ENCODE assay signal across 16 mouse cellular contexts in the genomic region with DNA sequence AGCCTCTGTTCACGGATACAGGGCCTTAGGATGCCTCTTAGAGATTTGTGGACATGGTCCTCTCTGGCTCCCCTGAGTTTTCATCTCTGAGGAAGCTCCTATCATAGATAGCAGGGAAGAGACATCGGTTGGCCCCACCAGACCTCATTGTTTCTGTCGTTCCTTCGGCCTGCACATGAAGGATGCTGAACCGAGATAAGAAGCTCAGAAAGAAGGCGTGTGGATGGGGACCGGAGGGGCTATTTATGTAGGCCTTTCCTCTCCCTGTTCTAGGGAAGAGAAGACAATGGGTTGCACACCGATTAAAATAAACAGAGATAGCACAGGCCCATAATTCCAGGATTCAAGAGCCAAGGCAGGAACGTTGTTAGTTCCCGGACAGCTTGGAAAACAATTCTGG. TPM values are rescaled to one million over a fixed set of nuclear protein-coding genes. Genes with fewer than 3 reads are reported as not detected.
DNase-seq lines count a peak whose midpoint lies in the region; ATAC-seq and TF ChIP-seq lines count a peak whose summit lies in the region.
"Had no signal": no experiment of that assay in that cellular context is flagged by ENCODE, and none has a peak within 500 bp of the region (broad histone marks: within the 10 kb centered on the region; RNA-seq: fewer than 3 reads in every experiment).

No protein-coding gene starts in this region.

- peaks cover 0 to 16% of the 10 kb centered on the region in 2 experiments; a peak in 2 of 4 replicates for H3K36me3 ChIP-seq in MEL (ENCODE audit: control insufficient read depth in 1 of 2, insufficient read depth in 2 of 2, low read length in 2 of 2)
- H3K36me3 ChIP-seq in liver, embryonic 14.5 days (replicated peaks; ENCODE audit: control insufficient read depth, insufficient read depth, low read depth): no peaks in the 10 kb centered on the region
- no peaks in the 10 kb centered on the region for H3K36me3 ChIP-seq in hindbrain, embryonic 14.5 days (replicated peaks; ENCODE audit: control insufficient read depth, insufficient read depth)
- H3K36me3 ChIP-seq: embryonic facial prominence, embryonic 10.5 days; hindbrain, embryonic 13.5 days; lung, embryonic 15.5 days; midbrain, embryonic 15.5 days had no signal

- ATAC-seq in liver, embryonic 14.5 days (ENCODE audit: insufficient read depth): no peak; the same call in 1 of the 2 replicates
- ATAC-seq in hindbrain, embryonic 14.5 days (ENCODE audit: low FRiP score): no peak
- ATAC-seq: intestine, embryonic 16.5 days; midbrain, embryonic 15.5 days had no signal

- no peak for TF ChIP-seq CTCF in MEL (IDR thresholded peaks at IDR 0.05 in 2 of 3, conservative IDR thresholded peaks at IDR 0.05 in 1 of 3; ENCODE audit: control insufficient read depth in 1 of 3, insufficient read depth in 1 of 3, low read depth in 2 of 3, low read length in 3 of 3, poor library complexity in 1 of 3, severe bottlenecking in 1 of 3)
- no peak for TF ChIP-seq CTCF in liver, embryonic 14.5 days (IDR thresholded peaks at IDR 0.05; ENCODE audit: low read depth)

- H3K9me3 ChIP-seq in MEL (replicated peaks; ENCODE audit: insufficient read depth, low read length): no peaks in the 10 kb centered on the region
- peaks cover 4% of the 10 kb centered on the region for H3K9me3 ChIP-seq in liver, embryonic 14.5 days (ENCODE audit: control insufficient read depth, low read length)
- H3K9me3 ChIP-seq in hindbrain, embryonic 14.5 days (ENCODE audit: control insufficient read depth, low read length): 0 out of 2 replicates have a peak, but pooled peaks cover 4% of the 10 kb centered on the region
- H3K9me3 ChIP-seq: hindbrain, embryonic 13.5 days; lung, embryonic 15.5 days; midbrain, embryonic 15.5 days had no signal

- H3K9ac ChIP-seq in MEL (ENCODE audit: control insufficient read depth, low read depth, low read length, poor library complexity, severe bottlenecking): 0 out of 2 replicates have a peak overlapping the region, but pooled peaks have one; percentile 4
- no peak overlapping the region; the same call in 1 of the 2 replicates for H3K9ac ChIP-seq in liver, embryonic 14.5 days (replicated peaks)
- H3K9ac ChIP-seq in hindbrain, embryonic 14.5 days: no peak overlapping the region
- H3K9ac ChIP-seq: hindbrain, embryonic 13.5 days; lung, embryonic 15.5 days; midbrain, embryonic 15.5 days had no signal

- intact Hi-C loops in heart, postnatal 36 days (cut with DNase I): loop anchor here (5.0 kb wide), 2 partner anchors 120 to 215 kb away; a partner anchor contains a TSS

- H3K4me3 ChIP-seq in MEL (ENCODE audit: control insufficient read depth in 1 of 2, insufficient read depth in 1 of 2, low read depth in 2 of 2, low read length in 2 of 2): peak overlapping the region in 1 of 2 experiments; percentile 93; a peak in 3 of 4 replicates
- 0 out of 4 replicates have a peak overlapping the region, but pooled peaks of 1 of the 2 experiments have one; percentile 96 for H3K4me3 ChIP-seq in liver, embryonic 14.5 days (ENCODE audit: insufficient read depth in 1 of 2, low read depth in 2 of 2, low read length in 2 of 2)
- H3K4me3 ChIP-seq in hindbrain, embryonic 14.5 days (replicated peaks; ENCODE audit: low read length): no peak overlapping the region
- H3K4me3 ChIP-seq: embryonic facial prominence, embryonic 10.5 days; hindbrain, embryonic 13.5 days; midbrain, embryonic 15.5 days had no signal

- peaks cover 36% of the 10 kb centered on the region for H3K79me2 ChIP-seq in MEL (ENCODE audit: control insufficient read depth, insufficient read depth, low read length, poor library complexity)

- peak; percentile 58 to 79 for TF ChIP-seq EP300 in MEL (IDR thresholded peaks at IDR 0.05; ENCODE audit: low read depth in 1 of 2, low read length in 2 of 2)
- TF ChIP-seq EP300 in liver, embryonic 14.5 days (IDR thresholded peaks at IDR 0.05; ENCODE audit: low read depth): peak; percentile 58

- no peak for TF ChIP-seq POLR2A in MEL (IDR thresholded peaks at IDR 0.05; ENCODE audit: control insufficient read depth in 1 of 2, insufficient read depth in 1 of 2, low read depth in 1 of 2, low read length in 2 of 2, poor library complexity in 1 of 2)

- H3K27me3 ChIP-seq in MEL (ENCODE audit: control insufficient read depth in 1 of 2, insufficient read depth in 2 of 2, low read length in 2 of 2): no peaks in the 10 kb centered on the region
- H3K27me3 ChIP-seq in liver, embryonic 14.5 days (ENCODE audit: control insufficient read depth, insufficient read depth, low read length): no peaks in the 10 kb centered on the region
- H3K27me3 ChIP-seq in hindbrain, embryonic 14.5 days (ENCODE audit: control insufficient read depth, insufficient read depth, low read length): no peaks in the 10 kb centered on the region
- H3K27me3 ChIP-seq: lung, embryonic 15.5 days; midbrain, embryonic 15.5 days had no signal

- H3K4me2 ChIP-seq in liver, embryonic 14.5 days (ENCODE audit: low read depth): peak overlapping the region; percentile 91
- H3K4me2 ChIP-seq in hindbrain, embryonic 14.5 days (replicated peaks): no peak overlapping the region
- H3K4me2 ChIP-seq: midbrain, embryonic 15.5 days had no signal

- H3K27ac ChIP-seq in MEL (ENCODE audit: control insufficient read depth, low read depth, low read length): peak overlapping the region; percentile 36
- no peak overlapping the region; the same call in none of the 2 replicates for H3K27ac ChIP-seq in liver, embryonic 14.5 days
- H3K27ac ChIP-seq in hindbrain, embryonic 14.5 days: no peak overlapping the region
- H3K27ac ChIP-seq: embryonic facial prominence, embryonic 10.5 days; hindbrain, embryonic 13.5 days; kidney, postnatal 0 days; midbrain, embryonic 15.5 days had no signal

- peaks cover 7 to 19% of the 10 kb centered on the region in 2 experiments; a peak in 3 of 4 replicates for H3K4me1 ChIP-seq in MEL (ENCODE audit: control insufficient read depth in 1 of 2, insufficient read depth in 2 of 2, low read length in 2 of 2)
- peaks cover 18 to 31% of the 10 kb centered on the region in 2 experiments for H3K4me1 ChIP-seq in liver, embryonic 14.5 days (replicated peaks; ENCODE audit: control insufficient read depth in 2 of 2, insufficient read depth in 2 of 2, low read length in 1 of 2)
- peaks cover 9% of the 10 kb centered on the region for H3K4me1 ChIP-seq in hindbrain, embryonic 14.5 days (replicated peaks; ENCODE audit: control insufficient read depth, insufficient read depth, low read length)

- WGBS in liver, embryonic 14.5 days (ENCODE audit: insufficient replicate concordance): 21% methylated on average over 10 of the region's 10 CpGs
- WGBS in hindbrain, embryonic 14.5 days: 86% methylated on average over 10 of the region's 10 CpGs

- DNase-seq in heart, adult 11 months: peak; percentile 95
- no peak for DNase-seq in heart, postnatal 36 days
- DNase-seq in MEL (ENCODE audit: low read depth, low spot score): peak; percentile 73
- peak in 2 of 3 experiments; percentile 44 to 45 for DNase-seq in liver, embryonic 14.5 days (ENCODE audit: low read depth in 3 of 3, low spot score in 3 of 3)
- DNase-seq in lung, postnatal 14 days: peak; percentile 34
- no peak for DNase-seq in hindbrain, embryonic 14.5 days (ENCODE audit: low spot score)
- no peak for DNase-seq in retina, embryonic 14.5 days (ENCODE audit: low spot score)
- no peak for DNase-seq in thymus, postnatal 25 days
- DNase-seq: layer of hippocampus, adult 9-11 months; thymus, postnatal 4 days had no signal

- TF ChIP-seq RAD21 in MEL (IDR thresholded peaks at IDR 0.05; ENCODE audit: low read depth, low read length): no peak

TF ChIP-seq in MEL, 35 proteins besides CTCF, POLR2A, EP300 and RAD21 (continues in another document):
- TF ChIP-seq ZC3H11A (IDR thresholded peaks at IDR 0.05; ENCODE audit: low read depth, low read length) (no peak), RCOR1 (IDR thresholded peaks at IDR 0.05; ENCODE audit: low read depth, low read length) (peak; percentile 67), MEF2A (IDR thresholded peaks at IDR 0.05; ENCODE audit: extremely low read depth, insufficient replicate concordance, low read depth, low read length, poor library complexity, severe bottlenecking) (no peak), POLR2AphosphoS5 (IDR thresholded peaks at IDR 0.05; ENCODE audit: borderline replicate concordance, low read depth, low read length) (no peak), MAFK (IDR thresholded peaks at IDR 0.05; ENCODE audit: borderline replicate concordance, low read depth, low read length) (no peak), GATA1 (IDR thresholded peaks at IDR 0.05; ENCODE audit: low read depth, low read length) (peak; percentile 66), MAX (IDR thresholded peaks at IDR 0.05; ENCODE audit: low read length) (no peak; the same call in 1 of the 2 replicates), USF1 (IDR thresholded peaks at IDR 0.05; ENCODE audit: low read depth, low read length) (no peak), MYC (IDR thresholded peaks at IDR 0.05; ENCODE audit: low read depth, low read length) (no peak), NRF1 (IDR thresholded peaks at IDR 0.05; ENCODE audit: insufficient read depth, low read depth, low read length, poor library complexity, severe bottlenecking) (no peak), ZKSCAN1 (IDR thresholded peaks at IDR 0.05; ENCODE audit: low read depth, low read length) (no peak), NELFE (IDR thresholded peaks at IDR 0.05; ENCODE audit: low read depth, low read length) (peak; percentile 29; the same call in 1 of the 2 replicates), ZNF384 (IDR thresholded peaks at IDR 0.05; ENCODE audit: low read depth, low read length) (no peak), CHD2 (IDR thresholded peaks at IDR 0.05; ENCODE audit: low read length) (0 out of 2 replicates have a peak, but pooled peaks have one; percentile 19), JUND (IDR thresholded peaks at IDR 0.05; ENCODE audit: low read depth, low read length) (no peak), MAZ (IDR thresholded peaks at IDR 0.05; ENCODE audit: low read depth, low read length) (no peak), SIN3A (IDR thresholded peaks at IDR 0.05; ENCODE audit: low read length) (peak; percentile 66; the same call in 1 of the 2 replicates), BHLHE40 (IDR thresholded peaks at IDR 0.05; ENCODE audit: borderline replicate concordance, low read depth, low read length) (peak; percentile 58; the same call in 1 of the 2 replicates), ELF1 (IDR thresholded peaks at IDR 0.05; ENCODE audit: low read depth, low read length) (no peak), SMC3 (IDR thresholded peaks at IDR 0.05; ENCODE audit: low read depth, low read length) (no peak)

RNA-seq across cellular contexts. Expression of a gene that starts 2.1 kb away (rescaled TPM):
- 10 to 100 TPM; 35.9 to 38.7 TPM for total RNA-seq in heart, postnatal 36 days (2021)
- 4.9 and 5.1 TPM in 2 replicates for total RNA-seq in MEL (2012; rRNA removed)
- polyA plus RNA-seq in MEL (2012; ENCODE audit: insufficient read depth in 1 of 2, insufficient read length in 2 of 2, low read depth in 1 of 2, low replicate concordance in 2 of 2, missing spikeins in 1 of 2): 10 to 100 TPM in 1 of 2 experiments, not detected in 1; 19.4 TPM
- polyA plus RNA-seq in liver, embryonic 14.5 days (2012; rRNA removed): 4.0 and 5.8 TPM in 2 replicates
- 11.5 and 11.8 TPM in 2 replicates for polyA plus RNA-seq in liver, embryonic 14.5 days (2014; fragmentation: Nextera tagmentation; extraction: Ambion mirVana)
- polyA plus RNA-seq in hindbrain, embryonic 14.5 days (2014; fragmentation: Nextera tagmentation; extraction: Ambion mirVana): 10.7 and 11.0 TPM in 2 replicates

Comparison
In these comparisons a context has a peak if more than half of its experiments do, and no peak if none do; other contexts are left out.
1. DNase-seq: peak in heart, adult 11 months (single experiment), MEL (single experiment), liver, embryonic 14.5 days (2 of 3) and lung, postnatal 14 days (single experiment); none in heart, postnatal 36 days (0 of 2), hindbrain, embryonic 14.5 days (single experiment), retina, embryonic 14.5 days (single experiment) and thymus, postnatal 25 days (single experiment).